Mouse (Mus musculus) frontal cortex, adult (tissue): ENCODE measurements around the gene Tbc1d16.
"Not testable (repeated sequence)": the region's sequence is repeated elsewhere in the genome, so short reads cannot be mapped to it uniquely, and the experiment has no call there.

Experiments used
- ATAC-seq: cut with Nextera tagmentation; 2 replicates; pipeline ENCODE4 v1.9.2; 2017; ENCODE audit warnings: mild to moderate bottlenecking, moderate library complexity, mixed read lengths; ENCODE audit not compliant: low TSS enrichment

Gene Tbc1d16

DNA sequence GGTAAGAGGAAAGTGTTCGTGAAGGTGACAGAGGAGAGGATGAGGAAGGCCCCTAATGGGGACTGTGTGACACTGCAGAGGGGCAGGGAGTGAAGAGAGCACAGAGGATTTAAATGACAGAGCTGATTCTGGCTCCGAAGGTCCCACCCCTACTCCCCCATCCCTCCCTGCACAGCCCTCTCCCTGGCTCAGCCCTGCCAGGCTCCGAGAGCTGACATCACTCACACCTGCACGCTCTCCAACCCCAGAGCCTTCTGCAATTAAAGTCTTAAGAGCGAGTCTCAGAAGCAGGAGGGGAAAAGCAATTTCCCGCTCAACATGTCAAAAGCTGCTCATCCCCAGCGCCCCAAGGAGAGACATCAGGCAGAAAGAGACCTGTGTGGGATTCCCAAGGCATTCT lies 109.4 kb downstream of the Tbc1d16 start:
- no peak for ATAC-seq

DNA sequence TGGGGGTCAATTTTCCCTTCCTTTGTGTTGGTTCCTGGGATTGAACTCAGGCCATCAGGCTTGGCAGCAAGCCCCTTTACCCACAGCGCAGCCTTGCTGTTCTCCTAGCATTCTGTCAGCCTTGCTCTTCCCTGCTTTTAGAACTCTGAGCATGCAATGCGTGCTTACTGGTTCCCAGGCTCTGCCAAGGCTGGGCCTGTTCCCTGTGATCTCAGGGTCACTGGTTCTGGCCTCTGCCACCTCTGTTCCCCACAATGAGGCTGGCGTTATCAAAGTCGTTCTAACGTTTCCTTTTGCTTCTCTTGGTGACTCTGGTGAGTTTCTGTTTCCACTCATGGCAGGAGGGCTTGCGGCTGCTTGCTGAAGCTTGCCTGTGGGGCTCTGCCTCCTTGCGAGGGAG lies 110.4 kb downstream of the Tbc1d16 start:
- ATAC-seq: no peak

DNA sequence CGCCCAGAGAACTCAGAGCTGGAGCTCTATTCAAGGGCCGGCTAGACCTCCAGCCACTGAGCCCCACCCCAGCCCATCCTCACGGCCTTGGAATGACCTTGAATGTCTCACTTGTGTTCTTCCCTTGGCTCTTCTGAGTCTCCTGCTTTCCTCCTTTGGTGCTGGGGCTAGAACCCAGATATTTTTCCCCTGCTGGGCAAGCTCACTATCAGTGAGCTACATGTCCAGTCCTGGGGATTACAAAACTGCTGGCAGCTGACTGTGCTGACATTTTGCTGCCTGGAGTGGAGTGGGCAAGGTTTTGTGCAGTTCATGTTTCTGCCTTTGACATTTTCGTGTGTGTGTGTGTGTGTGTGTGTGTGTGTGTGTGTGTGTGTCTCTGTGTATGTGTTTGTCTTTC lies 111.3 kb downstream of the Tbc1d16 start:
- ATAC-seq: no peak

DNA sequence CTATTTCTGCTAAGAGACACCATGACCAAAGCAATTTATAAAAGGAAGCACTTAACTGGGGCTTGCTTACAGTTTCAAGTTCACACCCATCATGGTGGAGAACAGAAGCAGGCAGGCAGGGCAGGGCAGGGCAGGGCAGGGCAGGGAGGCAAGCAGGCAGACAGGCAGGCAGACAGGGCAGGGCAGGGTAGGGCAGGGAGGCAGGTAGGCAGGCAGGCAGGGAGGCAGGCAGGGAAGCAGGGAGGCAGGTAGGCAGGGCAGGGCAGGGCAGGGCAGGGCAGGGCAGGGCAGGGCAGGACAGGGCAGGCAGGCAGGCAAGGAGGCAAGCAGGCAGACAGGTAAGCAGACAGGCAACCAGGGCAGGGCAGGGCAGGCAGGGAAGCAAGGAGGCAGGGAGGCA lies 115.6 kb downstream of the Tbc1d16 start:
- ATAC-seq: no peak

DNA sequence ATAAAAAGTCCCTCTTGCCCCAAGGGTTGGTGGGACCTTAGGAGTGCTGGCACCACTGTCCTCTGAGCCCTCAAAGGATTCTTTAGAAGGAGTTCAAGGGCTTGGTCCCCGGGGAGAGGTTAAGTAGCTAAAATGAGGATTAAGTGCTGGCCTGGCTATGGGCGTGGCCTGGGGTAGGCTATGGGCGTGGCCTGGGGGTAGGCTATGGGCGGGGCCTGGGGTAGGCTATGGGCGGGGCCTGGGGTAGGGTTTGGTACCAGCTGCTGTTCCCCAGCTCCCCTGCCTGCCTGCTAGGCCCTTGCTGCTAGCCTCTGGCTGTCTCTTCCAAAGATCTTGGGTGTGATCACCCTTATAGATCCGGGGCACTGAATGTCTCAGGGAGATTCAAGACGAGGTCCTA lies 117.0 kb downstream of the Tbc1d16 start:
- no peak for ATAC-seq

DNA sequence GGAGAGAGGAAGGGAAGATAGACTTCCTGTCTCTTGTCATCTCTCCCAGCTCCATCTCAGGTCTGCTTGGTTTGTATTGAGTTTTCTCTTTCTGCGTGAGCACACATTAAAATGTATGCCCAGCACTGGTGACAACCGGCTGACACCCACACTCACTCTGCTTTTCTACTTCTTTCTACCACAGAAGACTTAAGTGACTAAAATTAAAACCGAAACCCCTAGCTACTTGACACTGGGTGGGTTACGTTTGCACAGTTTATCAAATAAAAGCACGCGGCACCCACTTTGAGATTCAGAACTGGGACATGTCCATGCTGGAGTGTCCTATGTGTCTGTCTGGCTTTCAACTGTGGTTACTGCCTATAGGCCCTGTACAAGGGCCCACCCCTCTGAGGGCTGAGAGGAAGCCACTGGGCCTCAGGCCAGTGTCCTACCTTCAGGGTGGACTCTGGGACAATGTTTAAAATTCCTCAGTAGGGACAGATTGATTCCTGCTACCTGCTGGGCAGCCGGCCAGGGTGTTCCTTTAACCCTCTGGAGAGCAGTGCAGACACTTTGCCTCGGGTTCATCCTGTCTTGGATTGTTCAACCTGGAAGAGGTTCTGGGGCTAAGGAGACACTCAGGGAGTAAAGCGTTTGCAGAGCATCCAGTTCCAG lies 118.8 kb downstream of the Tbc1d16 start:
- no peak; the same call in 1 of the 2 replicates for ATAC-seq

DNA sequence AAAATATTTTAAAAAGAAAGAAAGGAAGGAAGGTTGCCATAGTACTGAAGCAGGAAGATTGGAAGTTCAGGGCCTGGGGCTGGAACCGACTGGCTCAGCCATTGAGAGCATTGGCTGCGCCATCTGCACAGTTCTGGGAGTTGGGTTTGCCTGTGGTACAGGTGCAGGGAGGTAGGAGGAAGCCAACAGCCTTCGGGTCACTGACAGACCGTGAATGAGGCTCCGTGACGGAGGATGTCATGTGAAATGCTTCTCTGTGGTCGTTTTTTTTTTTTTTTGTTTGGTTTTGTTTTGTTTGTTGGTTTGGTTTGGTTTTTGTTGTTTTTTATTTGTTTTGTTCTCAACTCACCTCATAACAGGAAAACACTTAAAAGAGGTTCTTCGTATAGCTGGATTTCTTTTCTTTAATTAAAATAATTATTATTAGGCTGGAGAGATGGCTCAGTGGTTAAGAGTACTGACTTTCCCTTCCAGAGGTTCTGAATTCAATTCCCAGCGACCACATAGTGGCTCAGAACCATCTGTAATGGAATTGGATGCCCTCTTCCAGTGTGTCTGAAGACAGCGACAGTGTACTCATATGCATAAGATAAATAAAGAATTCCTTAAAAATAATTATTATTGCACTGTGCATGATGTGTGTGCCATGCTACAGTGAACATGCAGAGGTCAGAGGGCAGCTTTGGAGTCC lies 119.6 kb downstream of the Tbc1d16 start:
- no peak for ATAC-seq

DNA sequence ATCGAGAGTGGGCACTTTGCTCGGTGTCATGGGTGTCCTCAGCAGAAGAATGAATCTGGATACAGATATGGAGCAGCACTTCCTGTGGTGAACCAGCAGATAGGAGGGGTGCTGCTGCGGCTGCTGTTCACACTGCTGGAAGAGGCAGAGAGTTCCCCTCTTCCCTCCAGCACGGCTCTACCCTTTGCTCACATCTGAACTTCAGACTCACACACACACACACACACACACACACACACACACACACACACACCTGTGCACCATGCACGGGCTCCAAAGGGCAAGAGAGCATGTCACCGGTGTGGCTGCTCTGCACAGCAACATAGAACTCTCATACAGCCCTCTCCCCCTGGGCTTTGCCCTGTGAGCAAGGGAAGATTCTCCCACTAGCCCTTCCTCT lies 122.0 kb downstream of the Tbc1d16 start:
- no peak for ATAC-seq

DNA sequence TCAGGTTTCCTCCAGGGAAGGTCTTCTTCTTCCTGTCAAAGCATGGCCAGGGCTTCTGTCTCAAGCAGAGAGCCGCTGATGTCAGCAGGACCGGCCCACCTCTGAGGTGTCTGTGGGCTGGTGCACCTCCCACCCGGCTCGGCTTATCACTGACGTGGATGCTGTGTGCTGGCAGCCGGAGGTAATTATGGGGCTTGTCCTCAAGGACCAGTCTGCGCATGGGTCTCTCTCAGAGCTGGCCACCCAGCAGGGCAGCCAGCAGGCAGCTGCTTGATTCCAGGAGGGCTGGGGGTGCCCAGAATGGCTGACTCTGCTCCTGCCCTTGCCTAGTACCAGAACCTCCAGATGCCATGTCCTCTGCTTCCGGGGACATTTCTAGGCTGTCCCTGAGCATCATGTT lies 122.6 kb downstream of the Tbc1d16 start:
- ATAC-seq: no peak

DNA sequence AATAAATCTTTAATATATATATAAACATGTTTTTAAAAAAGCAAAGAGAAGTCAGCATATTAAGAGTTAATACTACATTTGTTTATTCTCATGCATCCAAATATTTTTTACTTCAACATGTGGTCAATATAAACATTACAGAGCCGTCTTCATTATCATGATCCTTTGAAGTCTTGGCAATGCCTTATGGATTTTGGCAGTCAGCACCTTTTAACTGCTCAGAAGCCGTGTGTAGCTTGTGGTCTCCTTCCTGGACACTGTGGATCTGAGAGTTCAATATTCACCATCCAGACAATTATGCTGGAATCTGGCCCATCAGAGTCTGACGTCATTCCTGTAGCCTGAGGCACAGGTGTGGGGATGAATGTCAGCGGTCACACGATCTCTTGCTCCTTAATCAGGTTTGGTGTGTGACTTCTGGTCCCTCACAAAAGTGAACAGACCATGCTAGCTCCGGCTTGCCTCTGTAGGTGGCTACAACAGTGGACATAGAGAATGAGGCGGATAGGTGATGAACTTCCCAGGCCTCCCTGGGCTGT lies 123.2 kb downstream of the Tbc1d16 start:
- ATAC-seq: no peak

DNA sequence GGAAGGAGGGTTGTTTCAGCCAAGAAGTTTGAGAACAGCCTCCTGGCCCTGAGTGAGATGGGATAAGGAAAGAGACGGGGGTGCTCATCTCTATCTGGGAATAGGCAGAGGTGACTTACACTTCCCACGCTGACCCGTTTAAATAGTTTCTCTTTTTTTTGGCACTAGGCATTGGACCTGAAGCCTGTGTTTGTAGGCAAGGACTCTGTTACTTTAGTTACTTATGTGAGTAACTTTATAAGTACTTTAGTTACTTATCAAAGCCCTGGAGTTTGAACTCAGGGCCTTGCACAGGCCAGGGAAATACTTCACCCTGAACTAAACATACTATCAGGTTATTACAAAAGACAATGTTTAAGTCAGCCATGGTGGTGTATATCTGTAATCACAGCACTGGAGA lies 124.3 kb downstream of the Tbc1d16 start:
- no peak for ATAC-seq

DNA sequence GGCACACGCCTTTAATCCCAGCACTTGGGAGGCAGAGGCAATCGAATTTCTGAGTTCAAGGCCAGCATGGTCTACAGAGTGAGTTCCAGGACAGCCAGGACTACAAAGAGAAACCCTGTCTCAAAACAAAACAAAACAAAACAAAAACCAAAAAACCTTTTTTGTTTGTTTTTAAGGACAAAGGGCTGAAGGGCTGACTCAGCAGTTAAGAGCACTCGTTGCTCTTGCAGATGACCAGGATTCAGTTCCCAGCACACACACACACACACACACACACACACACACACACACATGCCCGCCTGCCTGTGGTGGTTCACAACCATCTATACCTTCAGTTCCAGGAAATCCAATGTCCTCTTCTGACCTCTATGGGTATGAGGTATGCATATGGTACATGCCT lies 127.9 kb downstream of the Tbc1d16 start:
- ATAC-seq: not testable (repeated sequence)

DNA sequence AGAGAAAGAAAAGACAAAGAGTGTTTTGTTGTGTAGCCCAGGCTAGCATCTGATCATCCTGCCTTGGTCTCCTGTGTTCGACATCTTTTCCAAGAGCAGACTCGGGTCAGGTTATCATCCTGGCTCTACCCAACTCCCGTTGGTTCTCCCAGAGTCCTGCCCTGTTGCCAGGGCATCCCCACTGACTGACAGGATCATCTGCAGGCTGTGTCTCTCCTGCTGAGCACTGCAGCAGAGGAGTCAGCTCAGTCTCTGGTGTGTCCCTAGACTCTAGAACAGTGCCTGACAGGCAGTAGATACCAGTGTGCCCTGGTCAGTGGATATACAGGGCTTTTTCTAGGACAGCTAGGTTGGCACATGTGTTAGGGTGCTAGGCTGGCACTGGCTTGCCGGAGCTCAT lies 130.1 kb downstream of the Tbc1d16 start:
- ATAC-seq: no peak

DNA sequence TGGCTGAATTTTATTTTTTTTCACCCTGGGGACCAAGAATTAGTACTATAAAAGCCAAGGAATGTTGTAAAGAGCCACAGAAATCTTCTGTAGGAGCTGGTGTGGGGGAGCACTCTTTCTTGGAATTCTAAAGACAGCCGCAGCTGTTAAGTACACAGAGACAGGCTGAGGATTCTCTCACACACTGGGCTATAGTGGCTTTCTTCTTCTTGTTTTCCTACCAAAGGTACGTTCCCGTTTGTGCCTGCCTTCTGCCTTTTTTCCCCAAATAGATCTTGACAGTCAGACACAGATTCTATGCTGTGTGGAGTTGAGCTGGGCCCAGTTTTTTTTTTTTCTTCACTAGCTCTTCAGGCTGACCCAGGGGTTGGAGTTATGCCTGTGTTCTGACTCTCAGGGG lies 132.9 kb downstream of the Tbc1d16 start:
- peak; percentile 59; the same call in 1 of the 2 replicates for ATAC-seq

DNA sequence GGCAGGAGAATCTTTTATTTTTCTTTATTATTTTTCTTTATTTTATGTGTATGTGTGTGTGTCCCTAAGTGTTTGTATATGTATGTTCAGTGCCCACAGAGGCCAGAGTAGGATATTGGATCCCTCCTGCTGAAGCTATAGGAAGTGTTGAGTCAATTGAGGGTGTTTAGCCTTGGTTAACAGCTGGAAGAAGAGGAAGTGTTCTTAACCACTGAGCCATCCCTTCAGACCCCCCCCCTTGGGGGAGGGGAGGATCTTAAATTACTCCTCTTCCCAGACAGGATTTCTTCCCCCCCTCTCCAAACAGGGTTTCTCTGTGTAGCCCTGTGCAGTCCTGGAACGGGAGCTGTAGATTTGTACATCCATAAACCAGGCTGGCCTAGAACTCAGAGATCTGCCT lies 135.0 kb downstream of the Tbc1d16 start:
- no peak for ATAC-seq
